Mouse (Mus musculus): ENCODE measurements around the gene Mrps23. TPM values are rescaled to one million over a fixed set of nuclear protein-coding genes. Genes with fewer than 3 reads are reported as not detected.

Mrps23 gene
- polyA plus RNA-seq, 1 experiment from 2014 or later = 95.0 TPM

DNA sequence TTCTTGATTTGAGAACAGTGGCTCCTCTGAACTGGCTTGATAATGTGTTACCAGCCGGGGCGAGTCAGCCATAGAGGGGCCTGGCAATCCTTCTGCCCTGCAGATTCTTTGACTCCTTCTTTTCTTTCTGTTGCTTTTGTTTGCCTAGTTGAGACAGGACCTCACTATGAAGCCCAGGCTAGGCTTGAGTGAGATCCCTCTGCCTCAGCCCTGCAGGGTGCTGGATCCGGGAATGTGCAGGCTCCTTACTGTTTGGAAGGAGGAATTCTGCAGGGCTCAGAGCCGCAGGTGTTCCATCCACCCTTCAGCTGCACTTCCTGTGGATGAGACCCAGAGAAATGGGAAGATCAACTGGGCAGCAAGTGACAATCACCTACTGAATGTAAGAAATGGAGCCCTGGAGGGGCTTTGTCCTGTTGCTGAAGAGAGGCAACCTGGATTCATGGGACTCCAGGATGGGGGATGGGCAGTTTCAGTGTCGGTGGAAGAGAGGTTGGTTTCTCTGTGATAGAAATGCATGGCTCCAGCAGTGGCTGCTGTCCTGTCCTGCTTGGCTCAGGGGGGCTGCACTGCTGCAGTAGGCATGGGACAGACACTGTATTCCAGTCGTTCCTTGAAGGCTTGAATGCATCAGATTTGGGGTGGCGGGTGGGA lies 49.5 kb downstream of the Mrps23 start:
- no peak for ATAC-seq (ENCODE audit: insufficient number of reproducible peaks, insufficient read depth, low FRiP score, low read depth)
- no peak overlapping the region for H3K4me3 ChIP-seq (ENCODE audit: control insufficient read depth in 1 of 2, insufficient read depth in 1 of 2, low read depth in 1 of 2, low read length in 2 of 2)
- WGBS = 54% methylated on average over 7 of the region's 7 CpGs
- H3K27ac ChIP-seq (replicated peaks in 1 of 2; ENCODE audit: control insufficient read depth in 1 of 2, insufficient read depth in 1 of 2, low read depth in 2 of 2, low read length in 2 of 2) = peak overlapping the region in 1 of 2 experiments; percentile 16; a peak in 1 of 4 replicates
- no peaks in the 10 kb centered on the region for H3K27me3 ChIP-seq (ENCODE audit: control insufficient read depth, insufficient read depth, low read length)
- 0 out of 2 replicates have a peak, but pooled peaks cover 3% of the 10 kb centered on the region for H3K9me3 ChIP-seq (ENCODE audit: control insufficient read depth, low read length)
- peaks cover 30 to 52% of the 10 kb centered on the region in 2 experiments for H3K4me1 ChIP-seq (ENCODE audit: control insufficient read depth in 2 of 2, insufficient read depth in 2 of 2, low read length in 2 of 2)
- H3K36me3 ChIP-seq (ENCODE audit: control insufficient read depth, insufficient read depth, low read length) = no peaks in the 10 kb centered on the region
- no peak overlapping the region for H3K4me2 ChIP-seq (ENCODE audit: low read length)
- H3K9ac ChIP-seq (ENCODE audit: low read length) = no peak overlapping the region; the same call in 1 of the 2 replicates

DNA sequence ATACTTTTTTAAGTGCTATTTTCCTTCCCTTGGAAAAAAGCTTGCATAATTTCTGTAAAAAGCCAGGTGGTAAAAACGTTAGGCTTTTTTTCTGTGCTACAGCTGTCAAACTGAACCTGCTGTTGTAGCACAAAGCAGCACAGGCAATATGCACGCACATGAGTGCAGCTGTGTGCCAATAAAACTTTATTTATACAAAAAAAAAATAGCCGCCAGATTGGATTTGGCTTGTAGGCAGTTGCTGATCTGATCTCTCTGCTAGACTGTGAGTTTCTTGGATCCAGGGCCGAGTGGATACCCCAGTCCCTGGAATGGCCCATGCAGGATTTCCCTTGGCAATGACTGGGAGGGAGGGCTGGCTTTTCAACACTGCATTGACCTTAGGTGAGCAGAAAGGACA lies 53.5 kb downstream of the Mrps23 start:
- Histone ChIP-seq H3K27me3 (ENCODE audit: control insufficient read depth, insufficient read depth, low read length) (no peaks in the 10 kb centered on the region), H3K27ac (replicated peaks in 1 of 2; ENCODE audit: control insufficient read depth in 1 of 2, insufficient read depth in 1 of 2, low read depth in 2 of 2, low read length in 2 of 2) (no peak overlapping the region), H3K4me3 (ENCODE audit: control insufficient read depth in 1 of 2, insufficient read depth in 1 of 2, low read depth in 1 of 2, low read length in 2 of 2) (no peak overlapping the region), H3K4me1 (ENCODE audit: control insufficient read depth in 2 of 2, insufficient read depth in 2 of 2, low read length in 2 of 2) (peaks cover 17 to 25% of the 10 kb centered on the region in 2 experiments), H3K9me3 (ENCODE audit: control insufficient read depth, low read length) (0 out of 2 replicates have a peak, but pooled peaks cover 9% of the 10 kb centered on the region), H3K36me3 (ENCODE audit: control insufficient read depth, insufficient read depth, low read length) (no peaks in the 10 kb centered on the region), H3K4me2 (ENCODE audit: low read length) (no peak overlapping the region), H3K9ac (ENCODE audit: low read length) (no peak overlapping the region)
- WGBS = 83% methylated on average over 4 of the region's 4 CpGs
- no peak for ATAC-seq (ENCODE audit: insufficient number of reproducible peaks, insufficient read depth, low FRiP score, low read depth)

DNA sequence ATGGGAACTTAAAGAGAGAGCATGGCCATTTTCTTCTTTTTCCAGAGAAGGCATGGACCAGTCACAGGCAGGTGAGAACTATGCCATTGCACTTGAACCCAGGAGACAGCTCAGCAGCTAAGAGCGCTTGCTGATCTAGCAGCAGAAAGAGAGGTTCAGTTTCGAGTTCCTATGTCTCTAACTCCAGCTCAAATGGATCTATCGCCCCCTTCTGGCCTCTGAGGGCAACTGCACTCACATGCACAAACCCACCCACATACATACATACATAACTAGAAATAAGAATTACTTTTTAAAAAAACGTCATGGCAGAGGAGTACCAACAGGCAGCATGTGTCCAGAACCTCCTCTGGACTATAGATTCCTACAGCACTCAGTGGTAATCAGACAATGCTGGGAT lies 54.0 kb downstream of the Mrps23 start:
- no peaks in the 10 kb centered on the region for H3K27me3 ChIP-seq (ENCODE audit: control insufficient read depth, insufficient read depth, low read length)
- no peak overlapping the region for H3K27ac ChIP-seq (replicated peaks in 1 of 2; ENCODE audit: control insufficient read depth in 1 of 2, insufficient read depth in 1 of 2, low read depth in 2 of 2, low read length in 2 of 2)
- H3K4me3 ChIP-seq (ENCODE audit: control insufficient read depth in 1 of 2, insufficient read depth in 1 of 2, low read depth in 1 of 2, low read length in 2 of 2) = no peak overlapping the region
- H3K9ac ChIP-seq (ENCODE audit: low read length) = no peak overlapping the region
- WGBS = 78% methylated on average over 4 of the region's 4 CpGs
- H3K36me3 ChIP-seq (ENCODE audit: control insufficient read depth, insufficient read depth, low read length) = no peaks in the 10 kb centered on the region
- H3K9me3 ChIP-seq (ENCODE audit: control insufficient read depth, low read length) = 0 out of 2 replicates have a peak, but pooled peaks cover 9% of the 10 kb centered on the region
- H3K4me2 ChIP-seq (ENCODE audit: low read length) = no peak overlapping the region
- no peak for ATAC-seq (ENCODE audit: insufficient number of reproducible peaks, insufficient read depth, low FRiP score, low read depth)
- peaks cover 14 to 20% of the 10 kb centered on the region in 2 experiments for H3K4me1 ChIP-seq (ENCODE audit: control insufficient read depth in 2 of 2, insufficient read depth in 2 of 2, low read length in 2 of 2)

DNA sequence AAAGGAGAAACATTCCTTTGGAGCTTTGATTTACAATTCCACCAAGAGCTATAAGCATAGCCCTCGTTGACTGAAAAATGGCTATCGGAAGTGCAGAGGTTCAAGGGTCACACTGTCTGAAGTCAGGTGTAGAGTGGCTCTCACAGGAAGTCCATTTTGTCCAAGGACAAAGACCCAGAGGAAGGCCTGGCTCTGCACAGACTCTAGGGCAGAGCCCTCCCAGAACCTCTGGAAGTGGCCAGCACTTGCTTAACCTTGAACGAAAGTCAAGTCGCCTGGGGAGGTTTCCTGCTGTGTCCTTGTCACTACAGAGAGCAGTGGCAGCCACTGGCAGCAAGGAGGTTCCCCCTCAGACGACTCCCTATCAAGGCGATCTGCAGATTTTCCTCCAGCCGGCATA lies 56.3 kb downstream of the Mrps23 start:
- H3K4me1 ChIP-seq (ENCODE audit: control insufficient read depth in 2 of 2, insufficient read depth in 2 of 2, low read length in 2 of 2) = peaks cover 6 to 11% of the 10 kb centered on the region in 2 experiments
- no peaks in the 10 kb centered on the region for H3K36me3 ChIP-seq (ENCODE audit: control insufficient read depth, insufficient read depth, low read length)
- H3K27me3 ChIP-seq (ENCODE audit: control insufficient read depth, insufficient read depth, low read length) = no peaks in the 10 kb centered on the region
- no peak overlapping the region for H3K9ac ChIP-seq (ENCODE audit: low read length)
- 19% methylated on average over 7 of the region's 7 CpGs for WGBS
- H3K4me2 ChIP-seq (ENCODE audit: low read length) = peak overlapping the region; percentile 7; the same call in 1 of the 2 replicates
- 0 out of 2 replicates have a peak, but pooled peaks cover 9% of the 10 kb centered on the region for H3K9me3 ChIP-seq (ENCODE audit: control insufficient read depth, low read length)
- H3K4me3 ChIP-seq (ENCODE audit: control insufficient read depth in 1 of 2, insufficient read depth in 1 of 2, low read depth in 1 of 2, low read length in 2 of 2) = no peak overlapping the region
- H3K27ac ChIP-seq (replicated peaks in 1 of 2; ENCODE audit: control insufficient read depth in 1 of 2, insufficient read depth in 1 of 2, low read depth in 2 of 2, low read length in 2 of 2) = peak overlapping the region; percentile 19 to 35; a peak in 1 of 4 replicates
- ATAC-seq (ENCODE audit: insufficient number of reproducible peaks, insufficient read depth, low FRiP score, low read depth) = peak; percentile 26; the same call in 1 of the 2 replicates

Other genes starting within 250 kb of the Mrps23 start
- gene Dynll2, start 216.9 kb upstream of the Mrps23 start, polyA plus RNA-seq (2014; fragmentation: Nextera tagmentation; extraction: Ambion mirVana) = 15.7 and 17.3 TPM in 2 replicates
- 192 and 199 TPM in 2 replicates for gene Srsf1, start 157.0 kb upstream of the Mrps23 start, polyA plus RNA-seq (2014; fragmentation: Nextera tagmentation; extraction: Ambion mirVana)
- 23.9 and 26.2 TPM in 2 replicates for gene Vezf1, start 136.1 kb upstream of the Mrps23 start, polyA plus RNA-seq (2014; fragmentation: Nextera tagmentation; extraction: Ambion mirVana)
- gene Cuedc1, start 106.3 kb upstream of the Mrps23 start, polyA plus RNA-seq (2014; fragmentation: Nextera tagmentation; extraction: Ambion mirVana) = 14.3 and 17.0 TPM in 2 replicates
- gene Ccdc182, start 89.7 kb downstream of the Mrps23 start, polyA plus RNA-seq (2014; fragmentation: Nextera tagmentation; extraction: Ambion mirVana) = not detected in 2 replicates

Measured in heart, embryonic 14.5 days (tissue).